Mouse (Mus musculus) spleen, adult 2 months (tissue): ENCODE measurements at regions not wholly inside any gene's neighbourhood (a gene's known extent, or its start where the extent isn't known, plus 50 kb on each side); places are given as distances from the start of the nearest gene placed in this dataset.

ENCODE experiments used
- CTCF ChIP-seq: fragments of 200-500 bp; IDR thresholded peaks from 2 replicates; pipeline ENCODE4 v1.5.1; 2011; ENCODE audit warnings: mild to moderate bottlenecking, inconsistent platforms; ENCODE audit not compliant: insufficient read depth, insufficient read length, insufficient replicate concordance; ENCODE audit errors: extremely low read depth
- POLR2A ChIP-seq: fragments of 200-500 bp; IDR thresholded peaks from 2 replicates; pipeline ENCODE4 v1.6.1; 2011; ENCODE audit warnings: low read depth, low read length, inconsistent platforms

- no peak for TF ChIP-seq POLR2A
- no peak for TF ChIP-seq CTCF
These were observed 122.8 kb upstream of the Itgb1 start for GRCm38 (mm10) chr8:128562625-128563024.
